Mouse (Mus musculus): ENCODE data around the gene Slc9a3. TPM values are rescaled to one million over a fixed set of nuclear protein-coding genes. Genes with fewer than 3 reads are reported as not detected.

Gene Slc9a3
- 0.04 TPM in 2 replicates for polyA plus RNA-seq (2016; fragmentation: Nextera tagmentation; extraction: Ambion mirVana)

DNA sequence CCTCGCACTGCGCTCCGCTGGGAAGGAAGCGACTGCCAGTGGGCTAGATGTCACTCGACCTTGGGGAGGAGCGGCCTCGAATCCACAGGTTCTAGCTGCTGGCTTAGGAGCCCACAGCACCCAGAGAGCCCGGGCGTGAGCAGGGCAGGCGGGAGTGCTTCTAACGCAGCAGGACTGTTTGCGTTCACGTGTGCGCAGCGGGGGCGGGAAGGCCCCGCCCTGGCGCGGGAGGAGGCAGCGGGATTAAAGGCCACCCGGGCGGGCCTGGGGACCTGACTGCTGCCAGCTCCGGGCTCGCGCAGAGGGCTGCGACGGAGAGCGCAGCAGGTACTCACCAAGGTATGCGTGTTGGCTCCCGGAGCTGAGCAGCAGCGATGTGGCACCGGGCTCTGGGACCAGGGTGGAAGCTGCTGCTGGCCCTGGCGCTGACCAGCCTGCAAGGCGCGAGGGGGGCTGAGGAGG is at the start of gene Slc9a3:
Slc9a3 (plus strand) TSS at position 317 of the 462 bp plus-strand sequence.
- 0% methylated on average over 35 of the region's 35 CpGs for WGBS
- H3K27me3 ChIP-seq, result peaks cover 54% of the 10 kb centered on the region
- H3K4me1 ChIP-seq, result peaks cover 7% of the 10 kb centered on the region
- H3K4me3 ChIP-seq, result peak within 1 kb of the TSS; percentile 40
- peak; percentile 34; the same call in 1 of the 2 replicates for ATAC-seq (ENCODE audit: low FRiP score, low read depth)
- H3K36me3 ChIP-seq, result no peaks in the 10 kb centered on the region
- no peaks in the 10 kb centered on the region for H3K9me3 ChIP-seq
- H3K9ac ChIP-seq (replicated peaks), result 0 out of 2 replicates have a peak within 1 kb of the TSS, but pooled peaks have one; percentile 7
- no peak within 1 kb of the TSS for H3K27ac ChIP-seq (replicated peaks)
- H3K4me2 ChIP-seq (replicated peaks), result peak within 1 kb of the TSS; percentile 61

DNA sequence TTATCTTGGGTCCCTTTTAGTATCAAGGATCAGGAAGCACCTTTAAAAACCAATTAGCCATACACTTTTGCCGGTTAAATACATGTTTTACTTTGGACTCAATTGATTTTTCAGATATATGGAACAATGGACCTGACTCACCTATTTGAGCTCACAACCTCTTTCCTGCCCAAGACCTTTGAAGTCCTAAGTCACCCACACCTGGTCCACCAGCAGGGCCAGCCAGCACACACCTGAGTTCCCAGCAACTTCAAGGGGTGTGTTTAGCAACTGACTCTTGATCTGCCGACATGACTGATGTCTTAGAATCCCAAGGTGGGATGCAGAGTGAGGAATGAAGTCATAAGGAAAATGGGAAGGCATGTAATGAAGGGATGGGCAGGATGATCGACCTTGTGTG is 49.5 kb upstream of the Slc9a3 start:
- Histone ChIP-seq H3K4me2 (replicated peaks) (no peak overlapping the region), H3K27me3 (0 out of 2 replicates have a peak, but pooled peaks cover 3% of the 10 kb centered on the region), H3K27ac (replicated peaks) (no peak overlapping the region), H3K9me3 (no peaks in the 10 kb centered on the region), H3K9ac (replicated peaks) (no peak overlapping the region), H3K4me1 (no peaks in the 10 kb centered on the region), H3K36me3 (no peaks in the 10 kb centered on the region), H3K4me3 (no peak overlapping the region)
- WGBS, result 86% methylated on average over 3 of the region's 3 CpGs
- ATAC-seq (ENCODE audit: low FRiP score, low read depth), result no peak

- Histone ChIP-seq H3K9ac (replicated peaks) (no peak overlapping the region), H3K9me3 (no peaks in the 10 kb centered on the region), H3K27me3 (0 out of 2 replicates have a peak, but pooled peaks cover 3% of the 10 kb centered on the region), H3K4me1 (no peaks in the 10 kb centered on the region), H3K27ac (replicated peaks) (no peak overlapping the region), H3K36me3 (no peaks in the 10 kb centered on the region), H3K4me2 (replicated peaks) (no peak overlapping the region), H3K4me3 (no peak overlapping the region)
- ATAC-seq (ENCODE audit: low FRiP score, low read depth), result no peak
- 84% methylated on average over 7 of the region's 7 CpGs for WGBS
Observed at GRCm38 (mm10) chr13:74073369-74073768, 47.9 kb upstream of the Slc9a3 start.

- Histone ChIP-seq H3K4me3 (no peak overlapping the region), H3K36me3 (no peaks in the 10 kb centered on the region), H3K9ac (replicated peaks) (no peak overlapping the region), H3K9me3 (no peaks in the 10 kb centered on the region), H3K4me1 (no peaks in the 10 kb centered on the region), H3K27me3 (no peaks in the 10 kb centered on the region), H3K4me2 (replicated peaks) (no peak overlapping the region), H3K27ac (replicated peaks) (no peak overlapping the region)
- WGBS, result 68% methylated on average over 3 of the region's 3 CpGs
- ATAC-seq (ENCODE audit: low FRiP score, low read depth), result no peak
Observed at GRCm38 (mm10) chr13:74090265-74090664, 31.0 kb upstream of the Slc9a3 start.

DNA sequence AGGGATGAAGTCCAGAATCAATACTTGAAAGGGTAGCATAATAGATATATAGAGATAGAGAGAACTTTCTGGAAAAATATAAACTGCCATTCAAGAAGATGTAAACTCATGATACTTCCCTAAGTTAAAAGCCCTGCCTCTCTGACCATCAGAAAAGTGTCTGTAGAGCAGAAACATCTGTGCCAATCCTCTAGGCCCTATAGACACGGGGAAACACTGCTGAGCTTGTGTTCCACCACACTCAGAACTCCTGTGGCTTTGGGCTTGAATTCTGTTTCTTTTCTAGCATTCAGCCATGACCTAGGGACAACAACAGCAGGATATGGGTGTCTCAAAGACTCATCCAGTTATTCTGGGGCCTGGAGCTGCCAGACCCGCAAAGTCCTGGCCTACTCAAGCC is 25.3 kb upstream of the Slc9a3 start:
- Histone ChIP-seq H3K4me3 (no peak overlapping the region), H3K27ac (replicated peaks) (no peak overlapping the region), H3K9me3 (no peaks in the 10 kb centered on the region), H3K4me2 (replicated peaks) (no peak overlapping the region), H3K9ac (replicated peaks) (no peak overlapping the region), H3K4me1 (no peaks in the 10 kb centered on the region), H3K36me3 (no peaks in the 10 kb centered on the region), H3K27me3 (no peaks in the 10 kb centered on the region)
- WGBS, result 66% methylated on average over 2 of the region's 2 CpGs
- no peak for ATAC-seq (ENCODE audit: low FRiP score, low read depth)

DNA sequence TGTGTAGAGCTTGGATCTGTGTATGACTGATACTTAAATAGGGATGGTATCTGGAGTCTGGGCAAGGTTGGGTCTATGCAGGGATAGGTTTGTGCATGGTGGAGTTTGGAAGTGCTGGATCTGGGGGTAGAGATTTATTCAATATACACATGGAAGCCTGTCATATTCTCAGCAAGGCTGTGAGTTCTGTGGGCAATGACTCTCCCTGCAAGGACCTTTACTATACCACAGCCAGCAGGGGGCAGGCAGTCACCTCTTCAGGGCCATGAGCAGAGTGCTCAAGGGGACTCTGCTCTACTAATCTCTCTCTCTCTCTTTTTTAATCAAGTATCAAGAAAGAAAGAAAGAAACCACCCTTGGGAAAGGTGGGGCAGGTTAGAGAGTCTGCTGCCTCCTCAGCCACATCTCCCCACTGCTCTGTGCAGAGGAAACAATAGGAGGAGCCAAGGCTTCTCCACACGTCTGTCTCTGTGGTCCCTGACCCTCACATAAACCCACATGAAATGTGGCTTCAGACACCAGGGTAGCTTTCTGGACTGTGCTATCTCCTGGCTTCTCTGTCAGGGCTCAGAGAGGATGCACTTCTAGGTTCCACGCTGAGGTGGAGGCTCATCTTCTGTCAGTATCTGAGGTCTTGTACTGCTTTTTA is 24.4 kb upstream of the Slc9a3 start:
- no peaks in the 10 kb centered on the region for H3K9me3 ChIP-seq
- H3K27me3 ChIP-seq, result no peaks in the 10 kb centered on the region
- no peaks in the 10 kb centered on the region for H3K4me1 ChIP-seq
- 41% methylated on average over 2 of the region's 2 CpGs for WGBS
- H3K27ac ChIP-seq (replicated peaks), result no peak overlapping the region
- no peak overlapping the region for H3K4me2 ChIP-seq (replicated peaks)
- H3K4me3 ChIP-seq, result no peak overlapping the region
- peak; percentile 80; the same call in 1 of the 2 replicates for ATAC-seq (ENCODE audit: low FRiP score, low read depth)
- H3K9ac ChIP-seq (replicated peaks), result no peak overlapping the region
- H3K36me3 ChIP-seq, result no peaks in the 10 kb centered on the region

DNA sequence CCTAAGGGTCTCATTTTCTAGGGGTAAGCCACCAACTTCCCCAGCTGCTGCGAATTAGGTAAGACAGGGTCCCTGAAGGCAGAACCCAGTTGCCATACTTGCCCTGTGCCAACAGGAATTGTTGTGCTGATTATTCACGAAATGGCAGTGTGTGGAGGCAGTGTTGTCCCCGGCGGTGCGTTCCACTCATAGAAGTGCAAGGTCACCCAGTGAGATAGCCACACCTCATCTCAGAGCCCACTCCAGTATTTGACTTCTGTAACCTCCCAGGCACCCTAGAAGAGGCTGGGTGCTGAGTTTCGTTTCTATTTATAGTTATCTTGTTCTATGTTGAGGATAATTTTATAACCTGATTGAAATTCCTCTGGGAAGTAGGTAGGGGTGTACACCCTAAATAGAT is 22.3 kb upstream of the Slc9a3 start:
- 83% methylated on average over 6 of the region's 6 CpGs for WGBS
- no peaks in the 10 kb centered on the region for H3K4me1 ChIP-seq
- H3K9me3 ChIP-seq, result no peaks in the 10 kb centered on the region
- no peaks in the 10 kb centered on the region for H3K27me3 ChIP-seq
- no peak overlapping the region for H3K4me2 ChIP-seq (replicated peaks)
- ATAC-seq (ENCODE audit: low FRiP score, low read depth), result no peak
- H3K4me3 ChIP-seq, result no peak overlapping the region
- no peak overlapping the region for H3K9ac ChIP-seq (replicated peaks)
- H3K36me3 ChIP-seq, result no peaks in the 10 kb centered on the region
- H3K27ac ChIP-seq (replicated peaks), result no peak overlapping the region

GRCm38 (mm10) chr13:74102108-74102830 is 19.0 kb upstream of the Slc9a3 start:
- Histone ChIP-seq H3K27me3 (no peaks in the 10 kb centered on the region), H3K4me1 (no peaks in the 10 kb centered on the region), H3K4me3 (no peak overlapping the region), H3K36me3 (no peaks in the 10 kb centered on the region), H3K27ac (replicated peaks) (no peak overlapping the region), H3K9me3 (no peaks in the 10 kb centered on the region), H3K4me2 (replicated peaks) (no peak overlapping the region), H3K9ac (replicated peaks) (no peak overlapping the region)
- no peak for ATAC-seq (ENCODE audit: low FRiP score, low read depth)
- 91% methylated on average over 8 of the region's 8 CpGs for WGBS

- H3K27ac ChIP-seq (replicated peaks), result no peak overlapping the region
- no peak for ATAC-seq (ENCODE audit: low FRiP score, low read depth)
- no peak overlapping the region for H3K4me2 ChIP-seq (replicated peaks)
- H3K36me3 ChIP-seq, result no peaks in the 10 kb centered on the region
- 85% methylated on average over 4 of the region's 4 CpGs for WGBS
- no peaks in the 10 kb centered on the region for H3K9me3 ChIP-seq
- H3K4me1 ChIP-seq, result no peaks in the 10 kb centered on the region
- no peaks in the 10 kb centered on the region for H3K27me3 ChIP-seq
- no peak overlapping the region for H3K4me3 ChIP-seq
- H3K9ac ChIP-seq (replicated peaks), result no peak overlapping the region
Observed at GRCm38 (mm10) chr13:74102831-74103582, 18.2 kb upstream of the Slc9a3 start.

DNA sequence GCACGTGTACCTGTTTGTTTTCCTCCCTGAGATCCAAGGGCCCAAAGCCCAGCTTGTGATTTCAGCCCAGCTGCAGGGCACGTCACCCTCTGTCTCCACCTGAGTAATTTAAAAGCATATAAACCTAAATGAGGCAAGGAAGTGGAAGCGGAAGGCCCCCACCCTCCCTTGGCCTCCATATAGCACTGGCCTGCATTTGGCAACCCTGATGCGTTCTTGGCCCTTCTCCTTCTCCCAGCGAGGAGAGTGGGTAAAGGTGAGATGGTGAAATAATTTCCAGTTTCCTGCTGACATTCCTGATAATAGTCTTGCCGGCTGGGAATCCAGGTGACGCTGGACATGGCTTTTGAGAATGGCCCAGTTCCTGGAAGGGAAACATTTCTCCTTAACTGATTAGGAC is 16.8 kb upstream of the Slc9a3 start:
- Histone ChIP-seq H3K4me2 (replicated peaks) (no peak overlapping the region), H3K27ac (replicated peaks) (no peak overlapping the region), H3K9ac (replicated peaks) (no peak overlapping the region), H3K4me1 (no peaks in the 10 kb centered on the region), H3K27me3 (no peaks in the 10 kb centered on the region), H3K9me3 (no peaks in the 10 kb centered on the region), H3K4me3 (no peak overlapping the region), H3K36me3 (no peaks in the 10 kb centered on the region)
- ATAC-seq (ENCODE audit: low FRiP score, low read depth), result no peak
- 85% methylated on average over 7 of the region's 7 CpGs for WGBS

- Histone ChIP-seq H3K9me3 (no peaks in the 10 kb centered on the region), H3K36me3 (no peaks in the 10 kb centered on the region), H3K9ac (replicated peaks) (no peak overlapping the region), H3K27ac (replicated peaks) (no peak overlapping the region), H3K4me1 (no peaks in the 10 kb centered on the region), H3K27me3 (no peaks in the 10 kb centered on the region), H3K4me3 (no peak overlapping the region), H3K4me2 (replicated peaks) (no peak overlapping the region)
- no peak for ATAC-seq (ENCODE audit: low FRiP score, low read depth)
- WGBS, result 81% methylated on average over 2 of the region's 2 CpGs
Observed at GRCm38 (mm10) chr13:74107410-74107809, 13.8 kb upstream of the Slc9a3 start.

DNA sequence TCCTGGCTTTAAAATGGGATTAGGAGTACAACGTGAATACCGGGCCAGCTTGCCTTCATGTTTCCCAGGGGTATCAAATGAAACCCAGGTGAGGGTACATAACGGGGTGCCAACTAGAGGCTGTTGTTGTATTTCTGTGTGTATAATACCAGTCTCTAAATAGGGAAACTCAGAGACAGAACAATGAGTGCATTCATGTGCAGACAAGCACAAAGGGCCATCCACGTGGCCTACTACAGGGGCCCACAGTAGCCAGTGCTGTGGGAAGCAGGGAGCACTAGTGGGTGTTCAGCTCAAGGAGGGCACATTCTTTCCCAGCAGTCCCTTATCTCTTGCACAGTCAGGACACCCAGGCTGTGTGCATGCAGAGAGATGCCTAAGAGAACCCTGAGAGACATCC is 8.7 kb upstream of the Slc9a3 start:
- H3K9me3 ChIP-seq, result no peaks in the 10 kb centered on the region
- peaks cover 4% of the 10 kb centered on the region; the same call in 1 of the 2 replicates for H3K4me1 ChIP-seq
- H3K4me3 ChIP-seq, result no peak overlapping the region
- H3K9ac ChIP-seq (replicated peaks), result no peak overlapping the region
- no peak overlapping the region for H3K4me2 ChIP-seq (replicated peaks)
- no peaks in the 10 kb centered on the region for H3K27me3 ChIP-seq
- H3K36me3 ChIP-seq, result no peaks in the 10 kb centered on the region
- 70% methylated on average over 4 of the region's 4 CpGs for WGBS
- H3K27ac ChIP-seq (replicated peaks), result no peak overlapping the region
- no peak for ATAC-seq (ENCODE audit: low FRiP score, low read depth)

Data from midbrain, embryonic 12.5 days (tissue).